Mouse (Mus musculus): ENCODE data around the gene Cfap99.
A peak's percentile ranks its signal among the peaks of the same experiment; 100 is the strongest.

Cfap99 gene

DNA sequence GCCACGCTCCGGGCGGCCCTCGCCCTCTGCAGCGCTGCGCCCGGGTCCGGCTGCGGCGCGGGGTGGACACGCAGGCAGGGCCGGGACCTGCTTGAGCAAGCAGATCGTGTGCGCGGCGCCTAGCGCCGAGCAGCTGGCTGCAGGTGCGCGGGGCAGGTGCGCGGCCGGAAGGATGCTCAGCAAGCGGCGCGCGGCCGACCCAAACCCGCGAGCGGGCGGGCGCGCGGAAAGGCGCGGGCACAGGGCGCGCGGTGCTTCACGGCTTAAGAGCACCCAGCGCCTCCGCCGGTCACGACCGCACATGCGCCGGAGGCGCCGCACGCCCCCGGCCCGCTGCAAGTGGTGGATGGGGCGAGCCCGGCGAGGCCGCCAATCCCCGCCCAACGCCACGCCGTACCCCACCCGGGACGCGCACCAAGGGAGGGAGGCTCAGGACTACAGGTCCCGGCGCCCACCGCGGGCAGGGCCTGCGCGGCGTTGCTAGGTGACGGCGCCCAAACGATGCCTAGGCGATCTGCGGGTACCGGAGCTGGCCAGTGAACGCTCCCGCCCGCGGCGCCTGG, at the start of gene Cfap99, which contains the start of gene Zfyve28:
Cfap99 (plus strand) TSS at position 447 of the 563 bp plus-strand sequence.
Zfyve28 (minus strand) TSS at position 296 of the 563 bp plus-strand sequence.
- peak in 1 of 2 experiments; percentile 5 for DNase-seq (ENCODE audit: low spot score in 2 of 2)

DNA sequence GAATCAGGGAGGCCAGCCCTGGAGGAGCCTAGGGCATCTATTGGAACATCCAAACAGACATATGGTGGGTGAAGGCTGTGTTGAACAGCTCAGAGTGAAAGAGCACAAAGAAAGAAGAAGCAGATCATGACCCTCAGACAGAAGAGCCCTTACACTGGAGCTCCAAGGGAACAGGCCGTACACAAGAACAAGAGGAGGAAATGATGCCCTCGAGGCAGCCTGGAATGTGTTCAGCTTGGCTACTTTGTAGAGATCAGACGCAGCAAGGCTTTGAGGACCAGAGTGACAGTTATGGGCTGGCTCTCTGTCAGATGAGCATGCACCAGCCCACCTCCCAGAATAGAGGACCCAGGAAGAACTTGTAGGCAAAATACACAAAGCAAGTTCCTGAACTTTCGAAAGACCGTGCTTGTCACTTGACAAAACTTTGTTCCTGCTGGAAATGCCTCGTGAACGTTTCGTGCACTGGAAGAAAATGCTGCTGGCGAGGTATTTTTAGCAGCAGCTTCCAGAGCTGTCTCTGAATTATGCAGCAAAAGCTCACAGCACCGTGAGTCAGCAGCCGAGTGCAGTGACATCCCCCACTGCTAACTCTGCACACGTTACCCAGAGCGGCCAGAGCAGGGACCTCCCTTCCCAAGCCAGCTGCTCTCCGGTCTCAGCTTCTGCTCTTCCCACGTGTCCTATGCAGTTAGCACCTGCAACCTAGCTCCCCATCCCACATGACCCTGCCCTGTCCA, 46.0 kb upstream of the Cfap99 start:
- no peak for DNase-seq (ENCODE audit: low spot score in 2 of 2)

DNA sequence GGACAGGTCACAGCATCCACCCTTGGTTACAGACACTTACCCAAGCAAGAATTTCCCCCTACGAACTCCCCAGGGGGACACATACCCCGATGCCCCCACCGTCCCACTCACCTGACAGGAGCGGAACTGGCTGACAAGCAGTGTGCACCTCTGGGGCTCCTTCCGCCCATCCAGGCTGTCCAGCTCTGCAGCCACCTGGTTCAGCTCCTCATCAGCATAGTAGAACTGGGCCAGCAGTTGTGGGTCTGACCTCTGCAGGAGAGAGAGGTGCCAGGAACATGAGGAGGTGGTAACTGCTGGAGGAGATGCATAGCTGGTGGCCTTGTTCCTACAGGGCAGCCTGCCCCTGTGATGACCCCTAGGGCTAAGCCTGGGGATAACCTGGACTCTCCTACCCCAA, 45.3 kb upstream of the Cfap99 start:
- no peak for DNase-seq (ENCODE audit: low spot score in 2 of 2)

DNA sequence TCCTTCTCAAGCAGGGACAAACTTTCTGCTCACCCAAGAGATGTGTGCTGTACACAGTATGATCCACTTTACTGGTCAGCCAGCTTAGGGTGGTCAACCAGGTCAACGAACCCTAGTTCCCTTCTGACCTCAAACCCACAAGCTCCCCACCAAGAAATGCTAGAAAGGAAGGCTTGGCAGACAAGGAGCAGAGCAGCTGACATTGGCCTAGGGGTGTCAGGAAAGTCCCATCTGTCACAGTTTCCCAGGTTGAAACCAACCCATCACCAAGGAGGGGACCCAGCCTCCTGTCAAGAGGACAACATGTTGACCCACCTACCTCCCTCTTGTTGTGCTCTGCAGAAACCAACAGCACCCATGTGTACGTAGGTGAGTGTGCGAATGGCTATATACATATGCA, 42.0 kb upstream of the Cfap99 start:
- DNase-seq (ENCODE audit: low spot score in 2 of 2), result no peak

DNA sequence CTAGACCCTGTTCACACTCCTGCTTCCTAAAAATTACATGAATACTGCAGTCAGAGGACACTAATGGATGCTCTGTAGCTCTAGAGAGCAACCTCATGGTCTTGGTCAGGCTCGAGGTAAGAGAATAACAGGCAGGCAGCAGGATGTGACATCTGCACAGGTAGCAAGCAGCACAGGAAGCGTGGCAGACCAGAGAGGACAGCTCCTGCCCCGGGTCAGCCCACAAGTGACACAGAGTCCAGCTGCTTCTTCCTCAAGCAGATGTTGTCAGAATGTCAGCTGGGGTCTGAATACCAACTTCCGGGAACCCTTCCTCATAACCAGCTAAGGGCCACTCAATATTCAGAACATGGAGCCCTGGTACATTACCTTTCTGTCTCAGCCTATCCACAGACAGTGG, 39.3 kb upstream of the Cfap99 start:
- DNase-seq (ENCODE audit: low spot score in 2 of 2), result no peak

DNA sequence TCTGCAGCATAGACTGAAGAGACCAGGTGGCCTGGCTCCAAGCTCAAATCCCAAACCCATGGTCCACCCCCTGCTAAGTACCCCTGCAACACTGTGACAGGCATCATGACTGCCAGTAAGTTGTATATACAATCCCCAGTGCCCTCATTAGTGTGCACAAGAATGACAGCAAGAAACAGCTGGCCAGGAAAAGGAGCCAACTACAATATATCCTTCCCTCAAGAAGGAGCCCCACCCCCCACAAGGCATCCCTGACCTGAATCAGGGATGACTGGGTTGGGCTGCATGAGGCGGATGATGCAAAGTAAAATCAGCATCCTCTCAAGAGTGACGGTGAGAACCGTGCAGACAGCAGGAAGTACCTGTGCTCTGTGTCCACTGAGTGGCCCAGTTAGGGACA, 38.3 kb upstream of the Cfap99 start:
- no peak for DNase-seq (ENCODE audit: low spot score in 2 of 2)

DNA sequence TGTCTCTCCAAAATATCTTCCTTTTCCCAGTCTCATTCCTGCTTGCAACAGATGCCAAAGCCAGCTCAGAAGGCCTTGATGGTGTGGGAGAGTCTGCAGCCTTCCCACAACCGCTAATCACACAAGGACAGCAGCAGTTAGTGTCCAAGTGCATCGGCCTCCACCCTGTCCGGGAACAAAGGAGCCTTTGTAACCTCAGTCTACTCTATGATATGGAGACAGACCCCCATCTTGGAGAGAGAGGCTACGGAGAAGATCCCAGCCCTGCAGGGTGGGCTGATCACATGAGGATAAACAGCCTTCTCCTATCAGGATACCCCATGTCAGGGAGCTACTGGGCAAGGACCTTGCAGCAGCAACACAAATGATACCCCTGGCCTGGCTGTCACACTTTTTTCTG, 36.6 kb upstream of the Cfap99 start:
- no peak for DNase-seq (ENCODE audit: low spot score in 2 of 2)

DNA sequence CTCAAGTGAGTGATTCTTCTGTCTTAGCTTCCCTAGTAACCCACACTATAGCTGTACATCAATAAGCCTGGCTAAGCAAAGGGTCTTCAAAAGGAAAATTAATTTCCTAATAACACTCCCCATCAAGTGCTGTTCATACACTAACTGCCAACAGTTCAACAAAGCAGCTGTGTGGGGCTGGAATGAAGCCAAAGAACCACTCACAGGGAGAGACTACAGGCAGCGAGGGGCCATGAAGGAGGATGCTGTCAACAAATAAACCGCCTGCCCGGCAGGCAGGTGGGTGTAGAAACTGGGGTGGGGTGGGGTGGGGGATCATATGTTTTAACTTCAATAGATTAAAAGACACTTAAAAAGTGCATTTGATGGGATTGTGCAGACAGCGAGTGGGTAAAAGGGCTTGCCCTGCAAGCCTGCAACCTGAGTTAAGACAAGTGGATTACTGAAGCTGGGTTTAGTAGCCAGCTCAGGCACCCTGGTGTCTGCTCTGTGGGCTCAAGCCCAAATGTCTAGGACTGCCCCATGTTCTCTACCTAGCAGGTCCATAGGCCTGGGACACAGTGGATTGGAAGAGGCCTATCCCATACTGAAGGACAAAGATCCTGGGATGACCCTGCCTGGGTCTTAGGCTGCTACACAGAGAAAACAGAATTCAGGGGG, 36.0 kb upstream of the Cfap99 start:
- no peak for DNase-seq (ENCODE audit: low spot score in 2 of 2)

DNA sequence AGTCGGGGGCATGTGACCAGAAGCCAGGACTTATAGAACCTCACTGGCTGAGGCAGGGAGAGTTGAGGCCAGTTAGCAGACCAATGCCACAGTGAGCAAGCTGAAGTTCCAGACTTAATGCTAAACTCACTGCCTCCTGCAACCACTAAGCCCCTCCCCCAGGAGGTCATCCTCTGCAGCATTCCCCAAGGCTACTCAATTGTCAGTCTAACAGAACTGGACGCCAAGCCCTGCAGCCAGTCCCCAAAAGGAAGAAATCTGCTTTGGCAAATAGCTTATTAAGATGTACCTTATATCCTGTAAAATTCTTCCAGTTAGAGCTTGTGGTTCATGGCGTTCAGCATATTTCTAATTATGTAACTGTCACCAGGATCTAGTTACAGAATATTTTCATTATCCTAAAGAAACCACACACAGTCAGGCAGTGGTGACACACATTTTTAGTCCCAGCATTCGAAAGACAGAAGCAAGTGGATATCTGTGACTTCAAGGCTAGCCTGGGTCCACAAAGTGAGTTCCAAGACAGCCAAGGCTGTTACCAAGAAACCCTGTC, 35.4 kb upstream of the Cfap99 start:
- DNase-seq (ENCODE audit: low spot score in 2 of 2), result no peak

DNA sequence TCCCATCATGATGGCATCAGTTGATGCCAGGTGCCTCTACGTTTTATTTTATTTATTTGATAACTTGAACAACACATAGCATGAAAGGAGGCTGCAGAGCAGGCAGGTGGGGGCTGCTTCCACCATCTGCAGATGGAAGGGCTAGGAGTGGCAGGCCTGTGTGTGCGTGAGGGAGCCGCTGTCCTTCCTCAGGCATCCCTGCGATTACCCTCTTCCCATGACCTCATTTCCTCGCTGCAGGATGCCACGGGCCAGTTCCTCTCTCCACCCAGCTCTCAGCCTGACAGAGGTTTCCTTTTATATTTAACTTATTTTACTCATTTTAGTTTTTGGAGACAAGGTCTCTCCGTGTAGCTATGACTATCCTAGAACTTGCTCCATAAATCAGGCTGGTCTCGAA, 34.1 kb upstream of the Cfap99 start:
- DNase-seq (ENCODE audit: low spot score in 2 of 2), result no peak

DNA sequence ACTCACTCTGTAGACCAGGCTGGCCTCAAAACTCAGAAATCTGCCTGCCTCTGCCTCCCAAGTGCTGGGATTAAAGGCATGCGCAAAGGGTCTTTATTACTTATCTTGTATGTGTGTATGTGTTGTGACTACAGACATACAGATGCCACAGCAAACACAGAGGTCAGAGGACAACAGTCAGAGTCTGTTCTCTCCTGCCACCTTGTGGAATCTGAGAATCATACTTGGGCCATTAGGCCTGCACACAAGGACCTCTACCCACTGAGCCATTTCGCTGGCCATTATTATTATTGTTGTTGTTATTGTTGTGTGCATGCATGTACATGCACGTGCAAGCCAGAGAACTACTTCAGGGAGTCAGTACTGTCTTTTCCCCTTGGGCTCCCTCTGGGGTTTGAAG, 33.2 kb upstream of the Cfap99 start:
- DNase-seq (ENCODE audit: low spot score in 2 of 2), result no peak

DNA sequence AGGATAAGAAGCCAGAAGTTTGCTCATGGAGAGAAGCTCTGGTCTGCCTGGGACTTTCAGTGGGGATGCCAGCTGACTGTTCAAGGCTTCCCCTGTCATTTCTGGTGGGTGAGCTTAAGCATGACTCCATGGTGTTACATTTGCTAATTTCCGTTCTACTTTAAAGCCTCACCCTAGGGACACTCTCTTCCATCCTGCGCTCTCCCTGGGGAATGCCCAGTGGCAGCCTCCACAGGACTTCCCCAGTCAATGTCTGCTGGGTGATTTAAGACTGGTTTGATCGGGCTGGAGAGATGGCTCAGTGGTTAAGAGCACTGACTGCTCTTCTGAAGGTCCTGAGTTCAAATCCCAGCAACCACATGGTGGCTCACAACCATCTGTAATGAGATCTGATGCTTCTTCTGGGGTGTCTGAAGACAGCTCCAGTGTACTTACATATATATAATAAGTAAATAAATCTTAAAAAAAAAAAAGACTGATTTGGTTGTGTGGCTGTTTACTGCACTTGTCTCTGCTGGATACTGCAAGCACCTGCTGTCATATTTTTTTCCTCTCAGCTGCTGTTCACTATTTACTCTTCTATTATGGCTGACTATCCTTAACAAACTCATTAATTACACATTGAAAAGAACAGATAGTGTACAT, 29.1 kb upstream of the Cfap99 start:
- no peak for DNase-seq (ENCODE audit: low spot score in 2 of 2)

DNA sequence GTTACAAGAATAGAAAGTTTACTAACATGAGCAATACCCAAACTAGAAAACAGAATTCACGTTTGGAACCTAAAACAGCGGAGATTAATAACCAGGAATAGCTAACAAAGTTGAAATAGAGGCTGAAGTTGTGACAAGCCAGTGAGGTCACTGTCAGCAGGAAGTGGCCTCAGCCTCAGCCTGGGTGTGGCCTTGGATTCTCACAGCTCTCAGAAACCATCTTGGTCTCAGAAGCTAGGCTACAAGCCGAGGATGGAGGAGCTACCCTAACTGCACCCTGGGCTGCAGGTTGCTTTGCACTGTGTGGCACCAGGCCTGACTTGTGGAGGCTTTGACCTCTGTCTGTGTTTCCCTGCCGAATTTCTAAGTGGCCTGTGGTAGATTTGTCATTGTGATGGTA, 22.3 kb upstream of the Cfap99 start:
- no peak for DNase-seq (ENCODE audit: low spot score in 2 of 2)

DNA sequence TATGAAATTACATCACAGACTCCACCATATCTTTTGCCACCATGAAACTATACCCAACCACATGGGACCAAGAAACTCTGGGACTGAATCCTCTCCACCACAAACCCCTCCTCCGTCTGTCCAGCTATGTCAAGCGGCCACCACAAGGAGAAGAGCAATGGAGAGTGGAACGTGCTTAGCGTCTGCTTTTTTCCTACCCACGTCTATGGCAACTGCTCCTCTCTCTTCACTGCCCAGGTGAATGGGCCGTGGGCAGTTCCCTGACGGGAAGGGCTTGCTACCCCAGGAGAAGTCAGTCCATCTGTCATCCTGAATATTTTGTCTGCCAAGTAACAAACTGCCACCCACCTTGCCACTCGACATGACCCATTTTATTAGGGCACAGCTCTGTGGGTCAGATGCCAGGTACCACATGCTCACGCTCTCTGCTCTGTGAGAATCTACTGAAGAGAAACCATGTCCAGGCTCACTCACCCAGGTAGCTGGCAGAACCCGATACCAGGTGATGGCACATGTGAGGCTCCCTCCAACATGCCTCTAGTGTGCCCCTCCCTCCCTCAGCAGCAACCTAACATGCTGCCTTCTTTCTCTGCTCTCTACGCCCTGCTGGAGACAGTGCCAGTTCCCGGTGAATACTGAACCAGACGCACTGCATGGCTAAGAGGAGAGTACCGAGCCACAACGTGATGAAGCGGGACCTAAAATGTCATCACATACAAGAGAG, 19.0 kb upstream of the Cfap99 start:
- DNase-seq (ENCODE audit: low spot score in 2 of 2), result no peak

DNA sequence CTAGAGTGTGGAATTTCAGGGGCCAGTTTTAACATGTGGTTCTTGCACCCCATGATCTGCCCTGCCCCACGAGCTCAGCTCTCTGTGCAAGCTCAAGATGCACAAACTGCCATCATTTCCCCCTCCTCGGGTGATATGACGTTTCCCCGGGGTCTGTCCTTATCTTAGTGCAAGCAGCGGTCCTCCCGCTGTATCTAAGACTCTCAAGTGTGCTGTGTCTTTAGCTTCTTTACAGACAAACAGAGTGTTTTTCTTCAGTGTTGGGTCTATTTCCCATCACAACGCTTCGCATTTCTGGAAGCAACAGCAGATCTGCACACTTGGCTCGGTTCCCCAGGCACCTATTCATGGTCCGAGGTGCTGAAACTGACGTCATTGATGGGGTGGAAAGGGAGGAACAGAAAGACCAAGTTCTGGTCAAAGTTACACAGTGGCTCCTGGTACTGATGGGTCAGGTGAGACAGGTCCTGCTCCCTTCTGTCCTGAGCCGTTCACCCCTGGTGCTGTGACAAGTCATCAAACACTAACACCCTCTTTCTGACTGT, 18.4 kb upstream of the Cfap99 start:
- DNase-seq (ENCODE audit: low spot score in 2 of 2), result no peak

DNA sequence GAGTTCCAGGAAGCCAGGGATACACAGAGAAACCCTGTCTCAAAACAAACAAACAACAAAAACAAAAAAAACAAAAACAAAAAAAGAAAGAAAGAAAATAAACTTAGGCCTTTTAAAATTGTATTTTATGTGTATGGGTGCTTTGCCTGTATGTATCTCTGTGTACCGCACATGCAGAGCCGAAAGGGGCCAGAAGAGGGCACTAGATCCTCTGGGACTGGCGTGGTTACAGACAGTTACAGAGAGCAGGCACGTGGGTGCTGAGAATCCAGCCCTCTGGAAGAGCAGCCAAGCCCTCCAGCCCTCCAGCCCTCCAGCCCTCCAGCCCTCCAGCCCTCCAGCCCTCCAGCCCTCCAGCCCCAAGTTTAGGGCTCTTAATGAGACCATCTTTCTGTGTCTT, 16.7 kb upstream of the Cfap99 start:
- DNase-seq (ENCODE audit: low spot score in 2 of 2), result peak in 1 of 2 experiments; percentile 37

DNA sequence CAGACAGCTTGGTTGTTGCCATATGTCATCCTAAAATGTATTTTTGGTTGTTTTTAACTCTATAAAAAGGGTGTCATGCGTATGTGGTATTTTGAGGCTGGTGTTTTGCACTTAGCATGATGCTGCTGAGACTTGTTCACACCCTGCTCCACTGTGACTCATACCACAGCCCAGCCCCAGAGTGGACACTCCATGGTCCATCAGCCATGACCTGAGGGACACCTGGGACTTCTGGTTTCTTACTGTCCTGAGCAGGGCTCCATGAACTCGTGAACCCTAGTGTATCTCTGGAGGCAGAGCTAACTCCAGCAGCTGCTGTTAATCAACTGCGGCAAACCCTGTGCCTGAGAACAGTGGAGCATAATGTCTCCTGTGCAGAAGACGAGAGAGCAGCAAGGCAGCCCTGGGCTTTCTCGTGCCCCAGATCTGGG, 15.1 kb upstream of the Cfap99 start:
- DNase-seq (ENCODE audit: low spot score in 2 of 2), result no peak

DNA sequence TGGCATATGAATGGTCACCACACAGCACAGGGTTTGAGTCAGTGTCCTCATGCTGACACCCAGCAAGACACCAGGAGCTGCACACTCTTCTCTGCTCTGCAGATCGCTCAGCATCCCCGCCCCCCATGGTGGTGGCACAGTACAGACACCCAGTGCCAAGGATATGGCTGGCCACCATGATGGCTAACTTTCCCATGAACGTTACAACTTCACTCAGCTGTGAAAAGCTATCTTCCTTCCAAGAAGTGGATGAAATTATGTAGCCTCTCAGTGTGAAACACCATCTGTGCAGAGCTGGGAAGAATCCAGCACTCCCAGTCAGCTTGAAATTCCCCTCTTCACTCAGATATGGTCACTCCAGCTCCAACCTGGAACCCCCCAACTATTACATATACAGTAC, 14.1 kb upstream of the Cfap99 start:
- no peak for DNase-seq (ENCODE audit: low spot score in 2 of 2)

DNA sequence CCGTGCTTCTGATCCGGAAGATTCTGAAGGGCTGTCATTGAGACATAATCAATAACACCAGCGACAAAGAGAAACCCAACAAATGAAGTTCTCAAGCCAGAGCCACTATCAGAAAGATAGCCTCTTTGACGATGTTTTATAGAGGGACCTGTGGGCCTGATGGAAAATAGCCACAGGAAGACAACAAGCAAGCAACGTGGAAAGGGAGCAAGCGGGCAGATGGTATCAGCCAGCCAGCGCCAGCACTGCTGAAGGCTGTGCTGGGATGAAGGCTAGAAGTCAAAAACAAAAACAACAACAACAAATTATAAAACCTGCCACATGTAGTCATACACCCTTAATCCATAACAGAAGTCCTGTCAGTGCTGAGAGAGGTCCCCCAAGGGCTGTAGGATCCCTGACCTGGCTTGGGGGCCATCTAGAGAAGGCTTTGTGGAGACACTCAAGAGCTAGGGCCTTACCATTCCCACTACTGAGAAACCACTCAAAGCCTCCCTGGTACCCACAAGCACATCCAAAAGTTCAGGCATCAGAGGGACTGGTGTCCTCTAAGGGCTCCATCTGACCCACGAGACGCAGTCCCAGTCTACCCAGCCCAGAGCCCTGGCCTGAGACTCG, 13.6 kb upstream of the Cfap99 start:
- no peak for DNase-seq (ENCODE audit: low spot score in 2 of 2)

DNA sequence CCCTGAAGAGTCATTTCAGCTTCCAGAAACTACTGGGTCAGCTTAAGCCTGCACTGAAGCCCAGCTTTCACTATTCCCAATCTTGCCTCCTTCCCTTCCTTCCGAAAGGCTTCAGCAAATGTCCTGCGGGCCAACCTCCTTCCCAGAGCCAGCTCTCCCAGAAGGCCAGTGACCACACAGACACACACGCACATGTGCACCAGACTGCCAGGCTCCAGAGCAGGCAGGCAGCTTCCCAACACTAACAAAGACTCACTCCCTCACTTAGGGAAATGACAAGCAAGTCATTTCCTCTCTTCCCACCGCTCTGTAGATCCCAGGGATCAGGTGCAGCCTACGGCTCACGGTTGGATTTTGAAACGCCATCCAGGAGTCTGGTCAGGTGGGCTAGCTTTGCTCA, 12.2 kb upstream of the Cfap99 start:
- no peak for DNase-seq (ENCODE audit: low spot score in 2 of 2)

DNA sequence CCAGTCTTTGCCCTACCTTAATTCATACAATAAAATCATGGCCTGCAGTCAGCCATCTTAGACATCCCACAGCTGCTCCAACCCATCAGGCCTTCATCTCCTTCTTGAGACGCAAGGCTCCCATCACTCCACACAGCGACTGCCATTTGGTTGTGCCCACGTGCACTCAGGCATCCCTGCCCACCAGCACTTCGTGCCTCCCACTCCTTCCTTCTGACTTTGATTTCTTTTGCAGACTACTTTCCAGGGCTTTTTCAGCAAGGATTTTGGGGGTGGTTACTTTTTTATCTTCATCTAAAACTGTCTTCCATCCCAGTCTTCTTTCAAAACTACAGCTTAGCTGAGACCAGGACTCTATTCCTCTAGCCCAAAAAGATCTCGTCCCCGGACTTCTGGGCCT, 11.7 kb upstream of the Cfap99 start:
- no peak for DNase-seq (ENCODE audit: low spot score in 2 of 2)
